Mouse (Mus musculus) hindbrain, embryonic 12.5 days (tissue): ENCODE measurements around the gene Gbx2. TPM values are rescaled to one million over a fixed set of nuclear protein-coding genes. Genes with fewer than 3 reads are reported as not detected.

ENCODE experiments used
- ATAC-seq: fragments of 200-750 bp; cut with Nextera tagmentation; 2 replicates; pipeline ENCODE4 v1.8.0; 2017; ENCODE audit warnings: moderate TSS enrichment; ENCODE audit not compliant: low FRiP score
- H3K27ac ChIP-seq: fragments of 300-500 bp; sonication (generic); 2 replicates; pipeline ENCODE4 v1.5.1; 2016; ENCODE audit warnings: mild to moderate bottlenecking
- H3K27me3 ChIP-seq: fragments of 300-500 bp; sonication (generic); 2 replicates; pipeline ENCODE4 v1.6.1; 2016; ENCODE audit warnings: mild to moderate bottlenecking
- H3K36me3 ChIP-seq: fragments of 300-500 bp; sonication (generic); 2 replicates; pipeline ENCODE4 v1.6.1; 2016; ENCODE audit warnings: mild to moderate bottlenecking
- H3K4me1 ChIP-seq: fragments of 300-500 bp; sonication (generic); 2 replicates; pipeline ENCODE4 v1.6.1; 2016
- H3K4me2 ChIP-seq: fragments of 300-500 bp; sonication (generic); replicated peaks from 2 replicates; pipeline ENCODE4 v1.6.1; 2016; ENCODE audit warnings: mild to moderate bottlenecking
- H3K4me3 ChIP-seq: fragments of 300-500 bp; sonication (generic); 2 replicates; pipeline ENCODE4 v1.5.1; 2016; ENCODE audit warnings: mild to moderate bottlenecking
- H3K9ac ChIP-seq: fragments of 300-500 bp; sonication (generic); 2 replicates; pipeline ENCODE4 v1.6.1; 2016; ENCODE audit warnings: mild to moderate bottlenecking, moderate library complexity
- H3K9me3 ChIP-seq: fragments of 300-500 bp; sonication (generic); replicated peaks from 2 replicates; pipeline ENCODE4 v1.6.1; 2016; ENCODE audit warnings: mild to moderate bottlenecking
- WGBS: fragments of 180-500 bp; shearing (Covaris S2); methylation state at CpG from one replicate; pipeline ENCODE4 v1.1.7; 2016; 5-methylcytosine and 5-hydroxymethylcytosine counted together
- polyA plus RNA-seq: library from polyadenylated mRNA; unstranded; fragments of >200 nt; fragmentation: Nextera tagmentation; extraction: Ambion mirVana; gene quantifications from 2 replicates; pipeline ENCODE4 v1.2.1, GENCODE M21; 2016

Gbx2 gene
- polyA plus RNA-seq, 1 experiment from 2014 or later, result 46.1 TPM

DNA sequence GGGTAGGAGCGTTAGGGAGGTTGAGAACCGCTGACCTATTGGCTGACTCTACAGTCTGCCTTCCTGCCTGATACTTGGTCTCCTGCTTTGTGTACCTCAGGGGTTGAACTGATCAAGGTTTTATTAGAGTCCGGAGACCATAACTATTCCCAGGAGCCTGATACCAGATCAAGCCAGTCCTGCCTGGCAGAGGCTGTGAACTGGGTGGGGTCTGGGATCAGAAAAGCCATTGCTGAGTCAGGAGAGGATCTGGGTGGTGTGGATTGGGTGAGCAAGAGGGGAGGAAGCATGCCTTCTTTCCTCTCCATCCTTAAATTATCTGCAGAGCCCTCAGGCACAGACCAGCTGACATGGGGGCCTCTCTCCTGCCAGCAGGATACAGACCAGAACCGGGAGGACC, 28.4 kb upstream of the Gbx2 start:
- H3K27me3 ChIP-seq, result peaks cover 23% of the 10 kb centered on the region
- no peak overlapping the region for H3K27ac ChIP-seq
- H3K36me3 ChIP-seq, result no peaks in the 10 kb centered on the region
- no peak overlapping the region for H3K4me3 ChIP-seq
- ATAC-seq, result no peak
- peaks cover 27% of the 10 kb centered on the region for H3K4me1 ChIP-seq
- H3K4me2 ChIP-seq, result no peak overlapping the region
- no peaks in the 10 kb centered on the region for H3K9me3 ChIP-seq
- H3K9ac ChIP-seq, result no peak overlapping the region
- WGBS, result 84% methylated on average over 4 of the region's 4 CpGs

- 3% methylated on average over 16 of the region's 16 CpGs for WGBS
- peak overlapping the region; percentile 82 for H3K4me2 ChIP-seq
- H3K27ac ChIP-seq, result no peak overlapping the region
- no peak overlapping the region for H3K4me3 ChIP-seq
- H3K9me3 ChIP-seq, result no peaks in the 10 kb centered on the region
- H3K4me1 ChIP-seq, result peaks cover 19% of the 10 kb centered on the region
- H3K36me3 ChIP-seq, result no peaks in the 10 kb centered on the region
- H3K9ac ChIP-seq, result no peak overlapping the region
- ATAC-seq, result peak; percentile 37; the same call in 1 of the 2 replicates
- peaks cover 64% of the 10 kb centered on the region for H3K27me3 ChIP-seq
Observed at GRCm38 (mm10) chr1:89943202-89943601, 12.2 kb upstream of the Gbx2 start.

GRCm38 (mm10) chr1:89942395-89942976, 11.5 kb upstream of the Gbx2 start:
- peak overlapping the region; percentile 36; the same call in 1 of the 2 replicates for H3K9ac ChIP-seq
- H3K27ac ChIP-seq, result peak overlapping the region; percentile 90
- peaks cover 64% of the 10 kb centered on the region for H3K27me3 ChIP-seq
- H3K4me1 ChIP-seq, result peaks cover 19% of the 10 kb centered on the region
- H3K4me3 ChIP-seq, result peak overlapping the region; percentile 34
- 2% methylated on average over 15 of the region's 15 CpGs for WGBS
- ATAC-seq, result no peak
- H3K36me3 ChIP-seq, result no peaks in the 10 kb centered on the region
- no peaks in the 10 kb centered on the region for H3K9me3 ChIP-seq
- peak overlapping the region; percentile 82 for H3K4me2 ChIP-seq

- Histone ChIP-seq H3K36me3 (no peaks in the 10 kb centered on the region), H3K9me3 (no peaks in the 10 kb centered on the region), H3K9ac (peak overlapping the region; percentile 68), H3K27ac (peak overlapping the region; percentile 90), H3K4me1 (peaks cover 19% of the 10 kb centered on the region), H3K4me2 (peak overlapping the region; percentile 82), H3K4me3 (peak overlapping the region; percentile 34), H3K27me3 (peaks cover 66% of the 10 kb centered on the region)
- WGBS, result under 1% methylated on average over 40 of the region's 40 CpGs
- peak; percentile 77 for ATAC-seq
Observed at GRCm38 (mm10) chr1:89941701-89942381, 10.9 kb upstream of the Gbx2 start.

GRCm38 (mm10) chr1:89940961-89941524, 10.1 kb upstream of the Gbx2 start:
- no peaks in the 10 kb centered on the region for H3K36me3 ChIP-seq
- no peaks in the 10 kb centered on the region for H3K9me3 ChIP-seq
- WGBS, result 8% methylated on average over 15 of the region's 15 CpGs
- H3K4me3 ChIP-seq, result no peak overlapping the region
- ATAC-seq, result no peak
- H3K27me3 ChIP-seq, result peaks cover 70% of the 10 kb centered on the region
- H3K27ac ChIP-seq, result peak overlapping the region; percentile 48; the same call in 1 of the 2 replicates
- peak overlapping the region; percentile 82 for H3K4me2 ChIP-seq
- H3K9ac ChIP-seq, result no peak overlapping the region; the same call in 1 of the 2 replicates
- H3K4me1 ChIP-seq, result peaks cover 24% of the 10 kb centered on the region

- 3% methylated on average over 34 of the region's 34 CpGs for WGBS
- Histone ChIP-seq H3K4me3 (no peak overlapping the region), H3K27ac (no peak overlapping the region), H3K27me3 (peaks cover 71% of the 10 kb centered on the region), H3K36me3 (no peaks in the 10 kb centered on the region), H3K4me1 (peaks cover 33% of the 10 kb centered on the region), H3K9me3 (no peaks in the 10 kb centered on the region), H3K9ac (no peak overlapping the region), H3K4me2 (0 out of 2 replicates have a peak overlapping the region, but pooled peaks have one; percentile 9)
- ATAC-seq, result no peak
Observed at GRCm38 (mm10) chr1:89939981-89940726, 9.2 kb upstream of the Gbx2 start.

- H3K4me3 ChIP-seq, result no peak overlapping the region
- ATAC-seq, result no peak
Observed at GRCm38 (mm10) chr1:89939596-89939960, 8.6 kb upstream of the Gbx2 start.

GRCm38 (mm10) chr1:89938884-89939595, 8.1 kb upstream of the Gbx2 start:
- H3K4me1 ChIP-seq, result peaks cover 37% of the 10 kb centered on the region
- no peaks in the 10 kb centered on the region for H3K9me3 ChIP-seq
- no peak overlapping the region for H3K4me3 ChIP-seq
- no peak overlapping the region for H3K27ac ChIP-seq
- H3K4me2 ChIP-seq, result no peak overlapping the region
- WGBS, result 29% methylated on average over 16 of the region's 16 CpGs
- no peak for ATAC-seq
- peaks cover 74% of the 10 kb centered on the region for H3K27me3 ChIP-seq
- no peak overlapping the region for H3K9ac ChIP-seq
- H3K36me3 ChIP-seq, result no peaks in the 10 kb centered on the region

More at GRCm38 (mm10) chr1:89939596-89939960, 8.6 kb upstream of the Gbx2 start:
- Histone ChIP-seq H3K9ac (no peak overlapping the region), H3K27ac (no peak overlapping the region), H3K27me3 (peaks cover 74% of the 10 kb centered on the region), H3K36me3 (no peaks in the 10 kb centered on the region), H3K4me1 (peaks cover 35% of the 10 kb centered on the region), H3K4me2 (no peak overlapping the region), H3K9me3 (no peaks in the 10 kb centered on the region)
- 28% methylated on average over 16 of the region's 16 CpGs for WGBS

- 2% methylated on average over 29 of the region's 29 CpGs for WGBS
- Histone ChIP-seq H3K4me3 (no peak overlapping the region), H3K36me3 (no peaks in the 10 kb centered on the region), H3K9ac (no peak overlapping the region), H3K9me3 (no peaks in the 10 kb centered on the region), H3K27me3 (peaks cover 84% of the 10 kb centered on the region), H3K27ac (no peak overlapping the region), H3K4me2 (peak overlapping the region; percentile 27), H3K4me1 (peaks cover 43% of the 10 kb centered on the region)
- ATAC-seq, result no peak
Observed at GRCm38 (mm10) chr1:89935493-89936348, 4.7 kb upstream of the Gbx2 start.

DNA sequence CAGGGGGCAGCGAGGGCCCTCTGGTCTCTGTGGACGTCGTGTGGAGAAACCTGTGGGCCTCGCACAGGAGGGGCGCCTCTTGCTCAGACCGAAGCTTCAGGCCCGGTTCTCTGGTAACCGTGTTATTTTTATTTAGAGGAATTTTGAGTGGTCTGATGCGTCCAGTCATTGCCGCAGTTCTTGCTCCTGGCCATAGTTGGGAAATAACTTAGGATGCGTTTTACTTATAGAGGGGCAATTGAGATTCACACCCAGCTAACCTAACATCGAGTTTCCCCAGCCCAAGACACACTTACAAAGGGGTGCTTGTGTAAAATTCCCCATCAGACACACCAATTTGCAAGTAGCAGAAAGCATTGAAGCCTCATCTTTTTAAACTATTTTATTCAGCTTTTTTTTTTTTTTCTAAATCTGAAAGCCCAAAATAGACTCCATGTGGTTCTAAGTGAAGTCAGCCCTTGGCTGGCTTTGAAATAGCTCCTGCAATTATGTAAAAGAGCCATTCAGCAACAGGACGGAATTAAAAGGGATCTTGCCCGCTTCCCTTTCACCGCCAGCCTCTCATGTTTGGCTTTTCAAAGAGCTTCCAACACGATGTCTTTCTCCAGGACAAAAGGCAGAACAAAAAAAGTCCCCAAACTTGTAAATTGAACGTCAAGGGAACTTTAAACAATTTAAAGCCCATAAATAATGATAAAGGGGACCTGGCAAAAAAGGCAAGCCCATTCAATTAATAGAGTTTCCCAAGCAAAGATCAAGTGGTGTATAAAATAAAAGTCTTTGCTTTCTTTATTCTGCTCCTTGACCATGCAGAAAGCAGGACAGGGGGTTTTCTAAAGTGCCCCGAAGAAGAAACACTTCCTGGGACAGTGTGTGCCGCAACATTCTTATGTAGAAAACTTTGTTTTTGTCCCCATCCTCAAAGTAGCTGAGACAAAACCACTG, 3.6 kb upstream of the Gbx2 start:
- peaks cover 54% of the 10 kb centered on the region for H3K4me1 ChIP-seq
- WGBS, result 2% methylated on average over 19 of the region's 19 CpGs
- H3K27me3 ChIP-seq, result peaks cover 85% of the 10 kb centered on the region
- H3K4me2 ChIP-seq, result peak overlapping the region; percentile 79
- H3K27ac ChIP-seq, result no peak overlapping the region
- H3K9me3 ChIP-seq, result no peaks in the 10 kb centered on the region
- no peak overlapping the region for H3K4me3 ChIP-seq
- H3K9ac ChIP-seq, result no peak overlapping the region
- H3K36me3 ChIP-seq, result no peaks in the 10 kb centered on the region
- no peak for ATAC-seq
